In genomic region chr19:36111054-36111895, GRCm38 (mm10) we compare ENCODE assay signal across 8 mouse cellular contexts. TPM values are rescaled to one million over a fixed set of nuclear protein-coding genes. Genes with fewer than 3 reads are reported as not detected.
A peak's percentile ranks its signal among the peaks of the same experiment; 100 is the strongest.
DNase-seq lines count a peak whose midpoint lies in the region; ATAC-seq and TF ChIP-seq lines count a peak whose summit lies in the region.

No protein-coding gene starts in this region.

- no peak for TF ChIP-seq CTCF in lung, adult 2 months (IDR thresholded peaks at IDR 0.05; ENCODE audit: insufficient read depth, low read length)

- H3K9me3 ChIP-seq in lung, embryonic 16.5 days (ENCODE audit: control insufficient read depth, low read length), result no peaks in the 10 kb centered on the region
- H3K9me3 ChIP-seq in forebrain, embryonic 15.5 days, result no peaks in the 10 kb centered on the region

- H3K36me3 ChIP-seq in lung, embryonic 16.5 days (ENCODE audit: control insufficient read depth, insufficient read depth, low read length), result no peaks in the 10 kb centered on the region
- no peaks in the 10 kb centered on the region for H3K36me3 ChIP-seq in forebrain, embryonic 15.5 days

- no peak for TF ChIP-seq POLR2A in lung, adult 2 months (IDR thresholded peaks at IDR 0.05; ENCODE audit: borderline replicate concordance, extremely low read depth, low read depth, low read length)

- H3K4me1 ChIP-seq in lung, embryonic 16.5 days (replicated peaks; ENCODE audit: control insufficient read depth, insufficient read depth, low read length), result peaks cover 7% of the 10 kb centered on the region
- no peaks in the 10 kb centered on the region for H3K4me1 ChIP-seq in lung, adult 2 months (ENCODE audit: control insufficient read depth, insufficient read depth, low read length)
- H3K4me1 ChIP-seq in forebrain, embryonic 15.5 days, result peaks cover 5% of the 10 kb centered on the region; the same call in 1 of the 2 replicates

- peak; percentile 8 for DNase-seq in adrenal gland, postnatal 10 days
- no peak for DNase-seq in adrenal gland, postnatal 4 days (ENCODE audit: low spot score in 2 of 2)
- DNase-seq in lung, adult 2 months, result no peak
- DNase-seq in mesoderm, embryonic 11.5 days (ENCODE audit: low read depth, low spot score), result peak; percentile 77
- no peak for DNase-seq in frontal cortex, postnatal 10 days (ENCODE audit: low spot score in 2 of 2)
- DNase-seq in urinary bladder, postnatal 25 days (ENCODE audit: low spot score), result no peak

- no peak overlapping the region for H3K9ac ChIP-seq in lung, embryonic 16.5 days (ENCODE audit: low read length)
- 0 out of 2 replicates have a peak overlapping the region, but pooled peaks have one; percentile 20 for H3K9ac ChIP-seq in forebrain, embryonic 15.5 days (replicated peaks)

- no peaks in the 10 kb centered on the region for H3K27me3 ChIP-seq in lung, embryonic 16.5 days (ENCODE audit: control insufficient read depth, insufficient read depth, low read depth, low read length)
- H3K27me3 ChIP-seq in forebrain, embryonic 15.5 days, result no peaks in the 10 kb centered on the region

- ATAC-seq in lung, embryonic 16.5 days (ENCODE audit: low read depth), result no peak
- ATAC-seq in forebrain, embryonic 15.5 days (replicated peaks), result peak; percentile 47

- WGBS in lung, embryonic 16.5 days, result 26% methylated on average over 7 of the region's 7 CpGs
- WGBS in lung, adult 2 months, result 31% methylated on average over 7 of the region's 7 CpGs
- WGBS in forebrain, embryonic 15.5 days, result 29% methylated on average over 7 of the region's 7 CpGs

- no peak overlapping the region for H3K27ac ChIP-seq in lung, embryonic 16.5 days (ENCODE audit: low read length)
- H3K27ac ChIP-seq in forebrain, embryonic 15.5 days (replicated peaks), result no peak overlapping the region

- H3K4me2 ChIP-seq in lung, embryonic 16.5 days (ENCODE audit: low read depth, low read length), result peak overlapping the region; percentile 25; the same call in 1 of the 2 replicates
- H3K4me2 ChIP-seq in forebrain, embryonic 15.5 days (replicated peaks), result peak overlapping the region; percentile 37

- no peak overlapping the region for H3K4me3 ChIP-seq in lung, embryonic 16.5 days (ENCODE audit: low read length)
- H3K4me3 ChIP-seq in lung, adult 2 months (replicated peaks; ENCODE audit: extremely low read depth, low read depth, low read length), result no peak overlapping the region
- H3K4me3 ChIP-seq in forebrain, embryonic 15.5 days, result peak overlapping the region; percentile 27; the same call in 1 of the 2 replicates

RNA-seq across cellular contexts. Expression of gene Ankrd1, which starts 8.6 kb away (rescaled TPM):
- 1 to 10 TPM in 1 of 2 experiments, under 1 TPM in 1; 0.66 to 1.5 TPM for total RNA-seq in adrenal gland, postnatal 10 days (2021)
- total RNA-seq in adrenal gland, postnatal 4 days (2021), result 1 to 10 TPM in 1 of 2 experiments, under 1 TPM in 1; 0.20 to 2.6 TPM
- 13.6 and 18.1 TPM in 2 replicates for polyA plus RNA-seq in lung, embryonic 16.5 days (2015; fragmentation: Nextera tagmentation; extraction: Ambion mirVana)
- 8.3 and 16.0 TPM in 2 replicates for polyA plus RNA-seq in lung, adult 2 months (2012; rRNA removed)
- polyA plus RNA-seq in forebrain, embryonic 15.5 days (2015; fragmentation: Nextera tagmentation; extraction: Ambion mirVana), result 0.19 TPM in 1 of 2 replicates, not detected in the other

RNA-seq across cellular contexts. Expression of gene Rpp30, which starts 27.8 kb away (rescaled TPM):
- 10 to 100 TPM; 16.0 to 20.3 TPM for total RNA-seq in adrenal gland, postnatal 10 days (2021)
- total RNA-seq in adrenal gland, postnatal 4 days (2021), result 10 to 100 TPM; 20.6 to 21.4 TPM
- polyA plus RNA-seq in lung, embryonic 16.5 days (2015; fragmentation: Nextera tagmentation; extraction: Ambion mirVana), result 76.2 and 77.4 TPM in 2 replicates
- 1.9 and 4.4 TPM in 2 replicates for polyA plus RNA-seq in lung, adult 2 months (2012; rRNA removed)
- 84.1 and 90.4 TPM in 2 replicates for polyA plus RNA-seq in forebrain, embryonic 15.5 days (2015; fragmentation: Nextera tagmentation; extraction: Ambion mirVana)

RNA-seq across cellular contexts. Expression of gene Htr7, which starts 54.0 kb away (rescaled TPM):
- under 1 TPM; 0.30 to 0.39 TPM for total RNA-seq in adrenal gland, postnatal 10 days (2021)
- under 1 TPM; 0.20 to 0.31 TPM for total RNA-seq in adrenal gland, postnatal 4 days (2021)
- polyA plus RNA-seq in lung, embryonic 16.5 days (2015; fragmentation: Nextera tagmentation; extraction: Ambion mirVana), result 0.06 and 0.20 TPM in 2 replicates
- polyA plus RNA-seq in lung, adult 2 months (2012; rRNA removed), result 0.19 and 0.43 TPM in 2 replicates
- 3.0 and 3.6 TPM in 2 replicates for polyA plus RNA-seq in forebrain, embryonic 15.5 days (2015; fragmentation: Nextera tagmentation; extraction: Ambion mirVana)

Comparison
In these comparisons a context has a peak if more than half of its experiments do, and no peak if none do; other contexts are left out.
1. DNase-seq: peak in adrenal gland, postnatal 10 days (single experiment) and mesoderm, embryonic 11.5 days (single experiment); none in adrenal gland, postnatal 4 days (0 of 2), lung, adult 2 months (single experiment), frontal cortex, postnatal 10 days (0 of 2) and urinary bladder, postnatal 25 days (single experiment).
2. RNA of gene Rpp30, which starts 27.8 kb away (polyA plus RNA-seq): 84.1 to 90.4 TPM in forebrain, embryonic 15.5 days and 76.2 to 77.4 TPM in lung, embryonic 16.5 days; 1.9 to 4.4 TPM in lung, adult 2 months; every median in the first group is over 10 times any median in the second.